Mouse (Mus musculus): ENCODE measurements around the gene Plcb1.
"Not testable (repeated sequence)": the region's sequence is repeated elsewhere in the genome, so short reads cannot be mapped to it uniquely, and the experiment has no call there.

Plcb1 gene

GRCm38 (mm10) chr2:134976796-134977330 is 191.0 kb downstream of the Plcb1 start:
- peak; percentile 54 to 72 for DNase-seq

GRCm38 (mm10) chr2:134977641-134978040 is 191.8 kb downstream of the Plcb1 start:
- DNase-seq, result no peak

- no peak for DNase-seq
Measured at GRCm38 (mm10) chr2:134981394-134981793, 195.5 kb downstream of the Plcb1 start.

- DNase-seq, result no peak
Measured at GRCm38 (mm10) chr2:134984884-134985283, 199.0 kb downstream of the Plcb1 start.

- no peak for DNase-seq
Measured at GRCm38 (mm10) chr2:134987978-134988377, 202.1 kb downstream of the Plcb1 start.

- DNase-seq, result no peak
Measured at GRCm38 (mm10) chr2:134989650-134990292, 203.9 kb downstream of the Plcb1 start.

- peak in 1 of 2 experiments; percentile 9 for DNase-seq
Measured at GRCm38 (mm10) chr2:135007134-135007533, 221.3 kb downstream of the Plcb1 start.

GRCm38 (mm10) chr2:135007885-135008284 is 222.0 kb downstream of the Plcb1 start:
- DNase-seq, result not testable (repeated sequence)

GRCm38 (mm10) chr2:135010371-135010770 is 224.5 kb downstream of the Plcb1 start:
- no peak for DNase-seq

- DNase-seq, result no peak
Measured at GRCm38 (mm10) chr2:135015501-135015900, 229.6 kb downstream of the Plcb1 start.

GRCm38 (mm10) chr2:135018275-135018674 is 232.4 kb downstream of the Plcb1 start:
- DNase-seq, result no peak

- DNase-seq, result no peak
Measured at GRCm38 (mm10) chr2:135018708-135019107, 232.8 kb downstream of the Plcb1 start.

GRCm38 (mm10) chr2:135019588-135019987 is 233.7 kb downstream of the Plcb1 start:
- no peak for DNase-seq

GRCm38 (mm10) chr2:135029288-135029687 is 243.4 kb downstream of the Plcb1 start:
- DNase-seq, result no peak

- no peak for DNase-seq
Measured at GRCm38 (mm10) chr2:135029700-135030099, 243.8 kb downstream of the Plcb1 start.

GRCm38 (mm10) chr2:135035640-135036260 is 249.9 kb downstream of the Plcb1 start:
- DNase-seq, result no peak

- no peak for DNase-seq
Measured at GRCm38 (mm10) chr2:135048791-135049190, 262.9 kb downstream of the Plcb1 start.

- DNase-seq, result no peak
Measured at GRCm38 (mm10) chr2:135049283-135049682, 263.4 kb downstream of the Plcb1 start.

- DNase-seq, result no peak
Measured at GRCm38 (mm10) chr2:135051540-135052288, 265.8 kb downstream of the Plcb1 start.

- no peak for DNase-seq
Measured at GRCm38 (mm10) chr2:135053391-135053790, 267.5 kb downstream of the Plcb1 start.

- DNase-seq, result no peak
Measured at GRCm38 (mm10) chr2:135067419-135067818, 281.6 kb downstream of the Plcb1 start.

- no peak for DNase-seq
Measured at GRCm38 (mm10) chr2:135071349-135071748, 285.5 kb downstream of the Plcb1 start.

- DNase-seq, result no peak
Measured at GRCm38 (mm10) chr2:135072503-135072902, 286.6 kb downstream of the Plcb1 start.

- DNase-seq, result no peak
Measured at GRCm38 (mm10) chr2:135073014-135073413, 287.1 kb downstream of the Plcb1 start.
